Mouse (Mus musculus) olfactory bulb, adult 2 months (tissue): ENCODE data around the gene Cwc22. TPM values are rescaled to one million over a fixed set of nuclear protein-coding genes. Genes with fewer than 3 reads are reported as not detected.

Experiments
- H3K27ac ChIP-seq: fragments of 200-500 bp; 2 replicates; pipeline ENCODE4 v1.5.1; 2012; ENCODE audit warnings: low read depth, low read length; ENCODE audit not compliant: insufficient read depth
- H3K4me1 ChIP-seq: fragments of 200-500 bp; 2 replicates; pipeline ENCODE4 v1.6.1; 2012; ENCODE audit warnings: low read length; ENCODE audit not compliant: control insufficient read depth, insufficient read depth
- H3K4me3 ChIP-seq: fragments of 200-500 bp; 2 replicates; pipeline ENCODE4 v1.5.1; 2012; ENCODE audit warnings: mild to moderate bottlenecking, low read depth, low read length, moderate library complexity; ENCODE audit not compliant: insufficient read depth
- CTCF ChIP-seq: fragments of 200-500 bp; IDR thresholded peaks from 2 replicates; pipeline ENCODE4 v1.5.1; 2012; ENCODE audit warnings: low read depth, mild to moderate bottlenecking, low read length, moderate library complexity; ENCODE audit not compliant: insufficient read depth
- POLR2A ChIP-seq: fragments of 200-500 bp; IDR thresholded peaks from 2 replicates; pipeline ENCODE4 v1.6.1; 2012; ENCODE audit warnings: mild to moderate bottlenecking, low read depth, low read length, moderate library complexity; ENCODE audit not compliant: insufficient read depth
- WGBS: fragments of 180-500 bp; shearing (Covaris S2); methylation state at CpG from one replicate; pipeline ENCODE4 v1.1.7; 2018; 5-methylcytosine and 5-hydroxymethylcytosine counted together
- polyA plus RNA-seq: library from polyadenylated mRNA; stranded (reverse); fragments of >200 nt; gene quantifications from 2 replicates; pipeline ENCODE4 v1.2.4, GENCODE M21; 2012; ENCODE audit warnings: low replicate concordance; ENCODE audit not compliant: missing spikeins, insufficient read depth, insufficient read length

Gene Cwc22
- polyA plus RNA-seq, 1 experiment, result not detected

GRCm38 (mm10) chr2:77981826-77982225, 35.7 kb upstream of the Cwc22 start:
- 96% methylated on average over 4 of the region's 4 CpGs for WGBS

GRCm38 (mm10) chr2:77980696-77981095, 34.5 kb upstream of the Cwc22 start:
- 89% methylated on average over 5 of the region's 5 CpGs for WGBS

More at GRCm38 (mm10) chr2:77981826-77982225, 35.7 kb upstream of the Cwc22 start:
- Histone ChIP-seq H3K4me3 (no peak overlapping the region), H3K4me1 (no peaks in the 10 kb centered on the region), H3K27ac (no peak overlapping the region)
- TF ChIP-seq POLR2A (no peak), CTCF (no peak)

GRCm38 (mm10) chr2:77979519-77979918, 33.3 kb upstream of the Cwc22 start:
- WGBS, result 85% methylated on average over 2 of the region's 2 CpGs
- TF ChIP-seq POLR2A (no peak), CTCF (no peak)
- H3K27ac ChIP-seq, result no peak overlapping the region
- H3K4me3 ChIP-seq, result no peak overlapping the region
- no peaks in the 10 kb centered on the region for H3K4me1 ChIP-seq

More at GRCm38 (mm10) chr2:77980696-77981095, 34.5 kb upstream of the Cwc22 start:
- no peak overlapping the region for H3K4me3 ChIP-seq
- no peaks in the 10 kb centered on the region for H3K4me1 ChIP-seq
- TF ChIP-seq POLR2A (no peak), CTCF (no peak)
- no peak overlapping the region for H3K27ac ChIP-seq

- WGBS, result 73% methylated on average over 8 of the region's 8 CpGs
- TF ChIP-seq POLR2A (no peak), CTCF (no peak)
These were observed 32.9 kb upstream of the Cwc22 start for GRCm38 (mm10) chr2:77979081-77979480.

GRCm38 (mm10) chr2:77978256-77978655, 32.1 kb upstream of the Cwc22 start:
- no peak for TF ChIP-seq POLR2A
- TF ChIP-seq CTCF, result no peak
- WGBS, result 93% methylated on average over 3 of the region's 3 CpGs
- Histone ChIP-seq H3K27ac (no peak overlapping the region), H3K4me3 (no peak overlapping the region), H3K4me1 (no peaks in the 10 kb centered on the region)

More at GRCm38 (mm10) chr2:77979081-77979480, 32.9 kb upstream of the Cwc22 start:
- no peak overlapping the region for H3K27ac ChIP-seq
- H3K4me1 ChIP-seq, result no peaks in the 10 kb centered on the region
- no peak overlapping the region for H3K4me3 ChIP-seq

- TF ChIP-seq POLR2A (no peak), CTCF (no peak)
- H3K27ac ChIP-seq, result no peak overlapping the region
- 89% methylated on average over 5 of the region's 5 CpGs for WGBS
- no peak overlapping the region for H3K4me3 ChIP-seq
- H3K4me1 ChIP-seq, result no peaks in the 10 kb centered on the region
These were observed 30.2 kb upstream of the Cwc22 start for GRCm38 (mm10) chr2:77976321-77976920.

- no peak overlapping the region for H3K4me3 ChIP-seq
- TF ChIP-seq POLR2A (no peak), CTCF (no peak)
- WGBS, result 45% methylated on average over 4 of the region's 4 CpGs
- no peak overlapping the region for H3K27ac ChIP-seq
- H3K4me1 ChIP-seq, result no peaks in the 10 kb centered on the region
These were observed 29.4 kb upstream of the Cwc22 start for GRCm38 (mm10) chr2:77975606-77976005.

- Histone ChIP-seq H3K4me1 (no peaks in the 10 kb centered on the region), H3K4me3 (no peak overlapping the region), H3K27ac (no peak overlapping the region)
- WGBS, result 90% methylated on average over 1 of the region's 1 CpGs
- no peak for TF ChIP-seq POLR2A
These were observed 28.8 kb upstream of the Cwc22 start for GRCm38 (mm10) chr2:77974986-77975385.

- WGBS, result 76% methylated on average over 2 of the region's 2 CpGs
- TF ChIP-seq POLR2A, result no peak
- no peaks in the 10 kb centered on the region for H3K4me1 ChIP-seq
- no peak overlapping the region for H3K4me3 ChIP-seq
- H3K27ac ChIP-seq, result no peak overlapping the region
These were observed 28.2 kb upstream of the Cwc22 start for GRCm38 (mm10) chr2:77974366-77974765.

- TF ChIP-seq POLR2A, result no peak
- TF ChIP-seq CTCF, result no peak
- H3K27ac ChIP-seq, result no peak overlapping the region
- 79% methylated on average over 2 of the region's 2 CpGs for WGBS
- no peaks in the 10 kb centered on the region for H3K4me1 ChIP-seq
- no peak overlapping the region for H3K4me3 ChIP-seq
These were observed 27.1 kb upstream of the Cwc22 start for GRCm38 (mm10) chr2:77973296-77973695.
